Mouse (Mus musculus): ENCODE measurements around the gene Nprl3.

GRCm38 (mm10) chr11:32285031-32285775 is 17.7 kb upstream of the Nprl3 start:
- TF ChIP-seq GATA1 (IDR thresholded peaks at IDR 0.05; ENCODE audit: borderline replicate concordance, low read length) (no peak), FLI1 (IDR thresholded peaks at IDR 0.05; ENCODE audit: low read length) (no peak)
